Mouse (Mus musculus): ENCODE data around the gene Rtn3. TPM values are rescaled to one million over a fixed set of nuclear protein-coding genes. Genes with fewer than 3 reads are reported as not detected.
"Not testable (repeated sequence)": the region's sequence is repeated elsewhere in the genome, so short reads cannot be mapped to it uniquely, and the experiment has no call there.

The Rtn3 gene
- polyA plus RNA-seq, 1 experiment from 2014 or later, result 586 TPM

DNA sequence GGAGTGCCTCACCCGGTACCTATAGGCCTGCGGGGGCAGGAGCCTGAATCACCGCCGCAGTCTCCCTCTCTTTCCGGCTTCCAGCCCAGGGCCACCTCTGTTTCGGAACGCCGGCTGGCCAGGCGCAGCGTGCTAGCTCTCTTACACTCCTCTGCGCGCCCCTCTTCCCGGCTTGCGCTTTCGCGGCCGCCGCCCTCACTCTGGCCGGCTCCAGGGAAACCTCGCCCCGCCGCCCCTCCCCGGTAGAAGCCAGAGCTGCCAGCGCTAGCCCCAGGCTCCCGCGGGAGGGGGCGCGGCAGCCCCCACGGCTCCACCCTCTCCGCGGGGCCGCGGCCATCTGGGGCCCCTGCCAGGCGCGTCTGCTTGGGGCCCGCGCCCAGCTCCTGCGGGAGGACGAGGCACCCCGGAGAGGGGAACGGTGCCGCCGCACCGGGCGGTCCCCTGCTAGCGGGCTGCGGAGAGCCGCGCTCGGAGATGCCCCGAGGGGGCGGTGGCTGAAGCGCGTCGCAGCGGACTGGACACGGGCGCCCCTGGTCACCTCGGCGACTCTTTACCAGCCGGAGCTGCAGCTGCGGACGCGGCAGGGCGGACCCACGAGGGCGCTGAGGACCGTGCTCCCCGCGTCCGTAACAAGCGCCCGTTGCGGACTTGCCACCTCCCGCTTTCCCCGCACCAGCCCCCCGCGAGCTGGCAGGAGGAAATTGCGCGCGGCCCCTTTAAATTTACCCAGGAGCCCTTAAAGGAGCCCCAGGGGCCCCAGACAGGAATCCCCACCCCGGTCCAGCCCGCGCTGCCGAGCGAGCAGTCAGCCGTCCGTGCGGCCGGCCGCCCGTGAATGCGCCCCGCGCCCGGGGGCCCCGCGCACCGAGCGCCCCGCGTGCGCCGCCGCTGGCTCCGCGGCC, 66.0 kb downstream of the Rtn3 start, which contains the start of gene 2700081O15Rik:
2700081O15Rik (plus strand) TSS at position 792 of the 902 bp plus-strand sequence.
- under 1% methylated on average over 99 of the region's 107 CpGs for WGBS
- Histone ChIP-seq H3K4me3 (replicated peaks; ENCODE audit: low read depth, low read length) (peak within 1 kb of the TSS; percentile 86), H3K27ac (replicated peaks; ENCODE audit: low read depth, low read length) (peak within 1 kb of the TSS; percentile 100), H3K4me1 (ENCODE audit: control insufficient read depth, insufficient read depth, low read length) (peaks cover 46% of the 10 kb centered on the region), H3K27me3 (ENCODE audit: control insufficient read depth, insufficient read depth, low read length) (no peaks in the 10 kb centered on the region), H3K9me3 (ENCODE audit: control insufficient read depth, low read length) (no peaks in the 10 kb centered on the region), H3K4me2 (ENCODE audit: low read length) (peak within 1 kb of the TSS; percentile 95), H3K9ac (replicated peaks; ENCODE audit: low read length) (peak within 1 kb of the TSS; percentile 100), H3K36me3 (ENCODE audit: control insufficient read depth, insufficient read depth, low read length) (peaks cover 21% of the 10 kb centered on the region)
- ATAC-seq (ENCODE audit: low FRiP score, low TSS enrichment) (peak; percentile 60), DNase-seq (peak; percentile 93)

DNA sequence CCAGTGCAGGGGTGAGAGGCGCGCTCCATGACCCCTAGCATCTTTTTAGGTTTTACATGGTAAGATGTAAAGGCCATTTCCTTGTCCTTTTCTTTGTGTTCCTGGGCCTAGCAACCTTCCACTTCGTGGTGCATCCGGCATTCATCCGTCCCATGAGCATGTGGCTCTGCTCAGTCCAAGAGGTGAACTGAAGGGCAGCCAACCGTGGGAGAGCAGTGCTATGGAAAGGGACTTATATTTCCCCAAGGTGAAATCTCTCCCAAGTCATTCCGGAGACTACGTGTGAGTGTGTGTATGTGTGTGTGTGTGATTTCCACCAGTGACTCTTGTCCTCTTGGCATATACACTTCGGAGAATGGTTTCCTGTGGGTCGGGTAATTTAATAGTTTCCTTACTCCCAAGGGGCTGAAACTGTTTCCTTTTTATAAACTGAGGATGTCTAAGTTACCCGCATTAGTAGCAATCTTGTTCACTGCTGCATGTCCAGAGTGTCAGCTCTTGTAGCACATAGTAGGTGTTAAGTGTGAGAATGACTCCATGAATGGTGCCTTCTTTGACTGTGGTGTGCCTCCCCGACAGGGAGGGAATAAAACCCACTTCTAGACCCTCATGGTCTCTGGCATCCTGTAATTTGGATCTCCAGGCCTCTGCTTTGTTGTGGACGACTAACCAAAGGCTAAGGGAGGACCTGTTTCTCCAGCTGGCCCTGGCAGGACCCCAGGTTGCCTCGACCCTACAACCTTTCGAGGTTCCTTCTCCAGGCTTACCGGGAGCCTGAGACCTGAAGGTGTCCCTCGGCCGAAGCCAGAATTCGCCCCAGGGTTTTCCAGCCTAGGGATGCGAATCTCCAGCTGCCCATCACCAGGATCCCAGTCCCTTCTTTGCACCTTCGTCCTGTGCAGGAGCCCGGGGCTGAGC, 66.9 kb downstream of the Rtn3 start:
- no peak for ATAC-seq (ENCODE audit: low FRiP score, low TSS enrichment)
- peak overlapping the region; percentile 86 for H3K4me3 ChIP-seq (replicated peaks; ENCODE audit: low read depth, low read length)
- 29% methylated on average over 22 of the region's 22 CpGs for WGBS

DNA sequence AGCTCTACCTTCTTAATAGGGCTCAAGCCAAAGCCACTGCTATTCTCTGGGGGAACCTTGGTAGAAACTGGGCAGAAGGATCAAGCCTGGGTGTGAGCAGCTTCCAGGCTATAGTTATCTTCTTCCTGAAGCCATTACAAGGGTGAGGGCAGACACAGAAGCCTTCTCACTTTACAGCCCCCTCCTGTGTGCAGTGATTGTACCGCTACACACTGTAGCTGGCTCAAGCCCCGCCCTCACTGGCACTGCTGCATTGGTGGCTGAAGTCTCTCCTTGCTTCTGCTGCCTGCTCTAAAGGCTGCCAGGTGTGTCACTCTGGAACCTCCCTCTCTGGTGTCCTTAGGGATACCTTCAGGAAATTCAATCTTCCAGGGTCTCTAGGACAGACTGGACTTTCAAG, 70.7 kb downstream of the Rtn3 start:
- Histone ChIP-seq H3K9me3 (ENCODE audit: control insufficient read depth, low read length) (no peaks in the 10 kb centered on the region), H3K27ac (replicated peaks; ENCODE audit: low read depth, low read length) (no peak overlapping the region), H3K36me3 (ENCODE audit: control insufficient read depth, insufficient read depth, low read length) (no peaks in the 10 kb centered on the region), H3K27me3 (ENCODE audit: control insufficient read depth, insufficient read depth, low read length) (no peaks in the 10 kb centered on the region), H3K4me1 (ENCODE audit: control insufficient read depth, insufficient read depth, low read length) (peaks cover 12% of the 10 kb centered on the region), H3K4me2 (ENCODE audit: low read length) (no peak overlapping the region), H3K4me3 (replicated peaks; ENCODE audit: low read depth, low read length) (no peak overlapping the region), H3K9ac (replicated peaks; ENCODE audit: low read length) (no peak overlapping the region)
- 61% methylated on average over 2 of the region's 2 CpGs for WGBS
- ATAC-seq (ENCODE audit: low FRiP score, low TSS enrichment), result no peak
- DNase-seq, result no peak

More for the DNA sequence above, 66.9 kb downstream of the Rtn3 start:
- Histone ChIP-seq H3K4me2 (ENCODE audit: low read length) (peak overlapping the region; percentile 95), H3K27me3 (ENCODE audit: control insufficient read depth, insufficient read depth, low read length) (no peaks in the 10 kb centered on the region), H3K4me1 (ENCODE audit: control insufficient read depth, insufficient read depth, low read length) (peaks cover 37% of the 10 kb centered on the region), H3K27ac (replicated peaks; ENCODE audit: low read depth, low read length) (peak overlapping the region; percentile 100), H3K9me3 (ENCODE audit: control insufficient read depth, low read length) (no peaks in the 10 kb centered on the region), H3K36me3 (ENCODE audit: control insufficient read depth, insufficient read depth, low read length) (peaks cover 12% of the 10 kb centered on the region), H3K9ac (replicated peaks; ENCODE audit: low read length) (peak overlapping the region; percentile 100)
- no peak for DNase-seq

DNA sequence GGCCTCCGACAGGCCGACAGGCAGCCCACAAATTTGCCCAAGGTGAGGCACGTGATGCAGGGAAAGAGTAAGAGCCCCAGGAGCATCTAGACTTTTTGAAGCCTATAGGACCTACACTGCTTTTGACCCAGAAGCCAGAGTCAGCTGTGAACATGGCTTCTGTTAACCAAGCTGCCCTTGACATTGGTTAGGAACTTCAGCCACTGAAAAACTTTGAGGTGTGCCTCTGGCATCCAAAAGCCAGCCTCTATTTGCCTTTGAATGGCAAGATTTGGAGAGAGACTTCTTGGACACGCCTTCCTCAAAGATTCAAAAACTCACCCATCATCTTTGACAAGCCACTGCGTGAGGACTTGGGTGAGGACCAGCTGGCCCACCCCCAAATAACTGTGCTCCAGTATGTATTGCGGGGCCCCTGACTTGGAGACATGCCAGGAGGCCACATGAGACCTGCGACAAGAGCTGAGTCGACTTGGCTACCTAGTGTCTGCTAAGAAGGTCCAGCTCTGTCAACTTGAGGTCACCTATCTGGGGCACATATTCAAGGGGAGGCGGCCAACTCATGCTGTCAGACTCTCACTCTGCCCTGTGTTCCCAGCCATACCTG, 78.4 kb downstream of the Rtn3 start:
- Histone ChIP-seq H3K4me3 (replicated peaks; ENCODE audit: low read depth, low read length) (no peak overlapping the region), H3K27me3 (ENCODE audit: control insufficient read depth, insufficient read depth, low read length) (no peaks in the 10 kb centered on the region), H3K27ac (replicated peaks; ENCODE audit: low read depth, low read length) (no peak overlapping the region), H3K36me3 (ENCODE audit: control insufficient read depth, insufficient read depth, low read length) (no peaks in the 10 kb centered on the region), H3K4me2 (ENCODE audit: low read length) (no peak overlapping the region), H3K9me3 (ENCODE audit: control insufficient read depth, low read length) (no peaks in the 10 kb centered on the region), H3K4me1 (ENCODE audit: control insufficient read depth, insufficient read depth, low read length) (no peaks in the 10 kb centered on the region), H3K9ac (replicated peaks; ENCODE audit: low read length) (no peak overlapping the region)
- WGBS, result 81% methylated on average over 9 of the region's 9 CpGs
- ATAC-seq (ENCODE audit: low FRiP score, low TSS enrichment), result no peak
- no peak for DNase-seq

DNA sequence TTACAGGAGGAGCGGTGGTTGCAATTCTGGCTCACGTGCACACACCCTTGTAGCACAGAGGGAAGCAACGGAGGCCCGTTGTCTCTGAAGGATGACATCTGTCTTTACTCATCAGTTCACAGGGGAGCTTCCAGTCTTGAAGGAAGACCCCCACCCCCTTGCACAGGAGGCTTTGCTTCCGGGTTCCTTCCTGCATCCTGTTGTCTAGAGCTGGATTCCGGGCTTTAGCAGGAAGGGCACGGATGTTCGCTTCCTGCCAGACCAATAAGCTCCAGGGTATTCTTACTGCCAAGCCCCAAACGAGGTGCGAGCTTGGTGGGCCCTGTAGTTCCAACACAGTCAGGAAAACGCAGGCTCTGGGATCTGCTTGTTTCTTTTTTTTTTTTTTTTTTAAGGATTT, 82.4 kb downstream of the Rtn3 start:
- Histone ChIP-seq H3K9ac (replicated peaks; ENCODE audit: low read length) (no peak overlapping the region), H3K27me3 (ENCODE audit: control insufficient read depth, insufficient read depth, low read length) (no peaks in the 10 kb centered on the region), H3K4me3 (replicated peaks; ENCODE audit: low read depth, low read length) (no peak overlapping the region), H3K4me1 (ENCODE audit: control insufficient read depth, insufficient read depth, low read length) (no peaks in the 10 kb centered on the region), H3K4me2 (ENCODE audit: low read length) (no peak overlapping the region), H3K27ac (replicated peaks; ENCODE audit: low read depth, low read length) (no peak overlapping the region), H3K9me3 (ENCODE audit: control insufficient read depth, low read length) (peaks cover 2% of the 10 kb centered on the region), H3K36me3 (ENCODE audit: control insufficient read depth, insufficient read depth, low read length) (no peaks in the 10 kb centered on the region)
- ATAC-seq (ENCODE audit: low FRiP score, low TSS enrichment) (no peak), DNase-seq (no peak)
- 83% methylated on average over 11 of the region's 11 CpGs for WGBS

DNA sequence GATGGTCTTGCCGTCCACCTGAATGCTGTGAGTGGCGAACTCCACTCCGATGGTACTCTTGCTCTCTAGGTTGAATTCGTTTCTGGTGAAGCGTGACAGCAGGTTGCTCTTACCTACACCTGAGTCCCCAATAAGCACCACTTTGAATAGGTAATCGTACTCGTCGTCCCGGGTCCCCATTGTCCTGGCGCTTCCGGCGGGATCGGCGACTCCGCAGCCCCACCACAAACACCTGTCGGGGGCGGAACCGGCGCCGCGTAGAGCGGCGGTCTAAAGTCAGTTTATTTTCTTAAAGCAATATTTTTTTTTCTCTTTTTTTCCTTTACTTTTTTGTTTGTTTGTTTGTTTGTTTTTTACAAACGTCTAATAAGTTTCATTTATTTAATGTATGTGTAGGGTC, 84.2 kb downstream of the Rtn3 start:
- H3K27me3 ChIP-seq (ENCODE audit: control insufficient read depth, insufficient read depth, low read length); H3K4me3 ChIP-seq (replicated peaks; ENCODE audit: low read depth, low read length); H3K4me2 ChIP-seq (ENCODE audit: low read length); ATAC-seq (ENCODE audit: low FRiP score, low TSS enrichment); H3K36me3 ChIP-seq (ENCODE audit: control insufficient read depth, insufficient read depth, low read length); H3K9ac ChIP-seq (replicated peaks; ENCODE audit: low read length); DNase-seq; H3K27ac ChIP-seq (replicated peaks; ENCODE audit: low read depth, low read length); H3K9me3 ChIP-seq (ENCODE audit: control insufficient read depth, low read length); H3K4me1 ChIP-seq (ENCODE audit: control insufficient read depth, insufficient read depth, low read length): not testable (repeated sequence)
- 37% methylated on average over 24 of the region's 24 CpGs for WGBS

DNA sequence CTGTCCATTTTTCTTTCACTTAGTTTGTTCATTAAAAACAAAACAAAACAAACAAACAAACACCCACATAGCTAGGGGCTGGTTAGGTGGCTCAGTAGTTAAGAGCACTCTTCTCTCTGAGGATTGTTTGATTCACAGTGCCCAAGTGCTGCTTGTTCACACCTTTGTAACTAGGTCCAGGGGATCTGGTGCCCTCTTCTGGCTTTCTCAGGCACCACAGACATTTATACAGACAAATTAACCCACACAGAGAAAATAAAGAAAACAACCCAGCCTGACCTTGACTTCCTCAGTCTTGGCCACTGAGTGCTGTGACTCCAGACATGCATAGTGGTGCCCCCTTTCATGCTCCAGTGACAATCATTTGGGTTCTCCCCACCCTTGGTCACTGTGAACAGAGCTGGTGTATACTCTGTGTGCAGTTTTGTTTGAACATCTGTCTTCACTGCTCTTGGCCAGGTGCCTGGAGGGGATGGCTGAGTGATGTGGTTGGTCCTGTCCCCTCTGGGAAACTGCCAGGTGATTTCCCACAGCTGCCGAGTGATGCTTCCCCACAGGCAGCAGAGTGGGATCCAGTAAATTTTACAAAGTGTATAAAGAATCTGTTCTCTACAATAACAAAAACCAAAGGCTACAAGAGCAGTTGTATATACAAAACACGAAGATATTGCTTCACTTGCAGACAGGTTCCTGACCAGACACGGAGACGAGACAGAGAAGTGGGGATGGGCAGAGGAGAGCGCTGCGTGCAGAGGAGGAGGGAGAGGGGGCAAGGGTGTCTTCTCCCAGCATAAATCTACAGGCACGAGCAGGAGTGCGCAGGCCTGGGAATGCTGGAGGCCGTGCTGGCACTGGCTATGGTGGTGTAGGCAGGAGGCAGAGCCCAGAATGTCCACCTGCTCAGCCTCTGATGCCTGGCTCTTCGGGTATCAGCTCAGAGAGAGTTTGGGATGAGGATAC, 85.9 kb downstream of the Rtn3 start:
- H3K4me2 ChIP-seq (ENCODE audit: low read length); H3K27me3 ChIP-seq (ENCODE audit: control insufficient read depth, insufficient read depth, low read length); ATAC-seq (ENCODE audit: low FRiP score, low TSS enrichment); H3K27ac ChIP-seq (replicated peaks; ENCODE audit: low read depth, low read length); H3K9ac ChIP-seq (replicated peaks; ENCODE audit: low read length); H3K4me1 ChIP-seq (ENCODE audit: control insufficient read depth, insufficient read depth, low read length); H3K36me3 ChIP-seq (ENCODE audit: control insufficient read depth, insufficient read depth, low read length); H3K4me3 ChIP-seq (replicated peaks; ENCODE audit: low read depth, low read length); H3K9me3 ChIP-seq (ENCODE audit: control insufficient read depth, low read length): not testable (repeated sequence)
- DNase-seq, result peak; percentile 31
- 84% methylated on average over 6 of the region's 10 CpGs for WGBS

All from midbrain, embryonic 14.5 days (tissue).